ENCODE assay signal across 17 mouse cellular contexts in genomic region chr4:46028224-46028623, GRCm38 (mm10). TPM values are rescaled to one million over a fixed set of nuclear protein-coding genes. Genes with fewer than 3 reads are reported as not detected.
DNase-seq lines count a peak whose midpoint lies in the region; ATAC-seq and TF ChIP-seq lines count a peak whose summit lies in the region.
"Had no signal": no experiment of that assay in that cellular context is flagged by ENCODE, and none has a peak within 500 bp of the region (broad histone marks: within the 10 kb centered on the region; RNA-seq: fewer than 3 reads in every experiment).

No protein-coding gene starts in this region.

- no peak for ATAC-seq in heart, embryonic 13.5 days (ENCODE audit: extremely low read depth, insufficient number of reproducible peaks, low FRiP score, low TSS enrichment)
- ATAC-seq: forebrain, embryonic 15.5 days; intestine, embryonic 15.5 days; midbrain, embryonic 13.5 days; Patski had no signal

- WGBS in heart, adult 2 months = 46% methylated on average over 6 of the region's 6 CpGs
- WGBS in heart, embryonic 13.5 days = 58% methylated on average over 6 of the region's 6 CpGs

- H3K36me3 ChIP-seq in heart, adult 2 months (ENCODE audit: control insufficient read depth, insufficient read depth, low read length) = peaks cover 2% of the 10 kb centered on the region; the same call in 1 of the 2 replicates
- no peaks in the 10 kb centered on the region; the same call in 1 of the 2 replicates for H3K36me3 ChIP-seq in heart, embryonic 13.5 days
- H3K36me3 ChIP-seq: forebrain, embryonic 15.5 days; intestine, embryonic 15.5 days; liver, embryonic 13.5 days; neural tube, embryonic 13.5 days had no signal

- peak; percentile 52 to 55 for DNase-seq in heart, adult 2 months
- no peak for DNase-seq in heart, postnatal 25 days (ENCODE audit: low spot score)
- DNase-seq in kidney, postnatal 4 days = peak; percentile 31 to 41
- DNase-seq in kidney, adult 11 months = no peak
- DNase-seq in heart, postnatal 36 days = peak; percentile 39 to 41
- no peak for DNase-seq in cerebellum, postnatal 36 days
- DNase-seq: adrenal gland, adult 8-10 months; cerebellum, adult 9-10 months; liver, embryonic 13.5 days; thymus, postnatal 14 days had no signal

- no peak for TF ChIP-seq EP300 in heart, adult 2 months (IDR thresholded peaks at IDR 0.05; ENCODE audit: insufficient read depth, low read depth, low read length)

- TF ChIP-seq POLR2A in heart, adult 2 months (IDR thresholded peaks at IDR 0.05; ENCODE audit: insufficient read depth, low read depth, low read length) = no peak

- TF ChIP-seq CTCF in heart, adult 2 months (IDR thresholded peaks at IDR 0.05) = no peak

- peaks cover 5% of the 10 kb centered on the region for H3K4me1 ChIP-seq in heart, adult 2 months (ENCODE audit: control insufficient read depth, insufficient read depth, low read length)
- H3K4me1 ChIP-seq in heart, embryonic 13.5 days = peaks cover 30% of the 10 kb centered on the region
- H3K4me1 ChIP-seq: forebrain, embryonic 15.5 days; hindbrain, embryonic 15.5 days; intestine, embryonic 15.5 days; midbrain, embryonic 13.5 days had no signal

- H3K9ac ChIP-seq in heart, adult 2 months (ENCODE audit: low read depth, low read length) = no peak overlapping the region
- H3K9ac ChIP-seq in heart, embryonic 13.5 days = no peak overlapping the region
- H3K9ac ChIP-seq: forebrain, embryonic 15.5 days; hindbrain, embryonic 15.5 days; intestine, embryonic 15.5 days; liver, embryonic 13.5 days; midbrain, embryonic 13.5 days; neural tube, embryonic 13.5 days had no signal

- intact Hi-C loops in heart, adult 2 months (cut with DNase I) = loop anchor here (5.0 kb wide), 1 partner anchor 56 kb away; no protein-coding TSS in a partner anchor
- intact Hi-C loops in heart, postnatal 25 days (cut with DNase I) = loop anchor here (5.0 kb wide), 2 partner anchors 56 to 99 kb away; no protein-coding TSS in a partner anchor
- intact Hi-C loops in heart, postnatal 36 days (cut with DNase I) = loop anchor here (5.0 kb wide), 1 partner anchor 56 kb away; no protein-coding TSS in a partner anchor

- H3K79me2 ChIP-seq in heart, adult 2 months (replicated peaks; ENCODE audit: control insufficient read depth, insufficient read depth, low read length) = no peaks in the 10 kb centered on the region

- H3K9me3 ChIP-seq in heart, embryonic 13.5 days = no peaks in the 10 kb centered on the region
- H3K9me3 ChIP-seq: forebrain, embryonic 15.5 days; hindbrain, embryonic 15.5 days; intestine, embryonic 15.5 days; liver, embryonic 13.5 days; midbrain, embryonic 13.5 days; neural tube, embryonic 13.5 days had no signal

- H3K4me3 ChIP-seq in heart, adult 2 months = no peak overlapping the region
- H3K4me3 ChIP-seq in heart, embryonic 13.5 days = no peak overlapping the region
- H3K4me3 ChIP-seq: forebrain, embryonic 15.5 days; hindbrain, embryonic 15.5 days; intestine, embryonic 15.5 days; liver, embryonic 13.5 days; midbrain, embryonic 13.5 days; neural tube, embryonic 13.5 days had no signal

- H3K4me2 ChIP-seq in heart, embryonic 13.5 days = no peak overlapping the region
- H3K4me2 ChIP-seq: forebrain, embryonic 15.5 days; hindbrain, embryonic 15.5 days; intestine, embryonic 15.5 days; liver, embryonic 13.5 days; midbrain, embryonic 13.5 days; neural tube, embryonic 13.5 days had no signal

- H3K27me3 ChIP-seq in heart, adult 2 months (ENCODE audit: control insufficient read depth, insufficient read depth, low read length) = no peaks in the 10 kb centered on the region
- H3K27me3 ChIP-seq in heart, embryonic 13.5 days (replicated peaks) = no peaks in the 10 kb centered on the region
- H3K27me3 ChIP-seq: forebrain, embryonic 15.5 days; hindbrain, embryonic 15.5 days; intestine, embryonic 15.5 days; liver, embryonic 13.5 days; midbrain, embryonic 13.5 days; neural tube, embryonic 13.5 days; Patski had no signal

- peak overlapping the region; percentile 7; the same call in 1 of the 2 replicates for H3K27ac ChIP-seq in heart, adult 2 months
- H3K27ac ChIP-seq in heart, embryonic 13.5 days (replicated peaks) = peak overlapping the region; percentile 39; the same call in 1 of the 2 replicates
- H3K27ac ChIP-seq: forebrain, embryonic 15.5 days; hindbrain, embryonic 15.5 days; intestine, embryonic 15.5 days; liver, embryonic 13.5 days; midbrain, embryonic 13.5 days had no signal

RNA-seq across cellular contexts. Expression of gene Tmod1, which starts 10.5 kb away (rescaled TPM):
- 100 to 1,000 TPM; 250 to 264 TPM for total RNA-seq in heart, adult 2 months (2021)
- 142 and 220 TPM in 2 replicates for polyA plus RNA-seq in heart, adult 2 months (2012; rRNA removed)
- 100 to 1,000 TPM; 279 to 317 TPM for total RNA-seq in heart, postnatal 25 days (2021)
- polyA plus RNA-seq in heart, embryonic 13.5 days (2015; fragmentation: Nextera tagmentation; extraction: Ambion mirVana) = 171 and 182 TPM in 2 replicates
- 100 to 1,000 TPM; 272 to 278 TPM for total RNA-seq in heart, postnatal 36 days (2021)

Comparison
In these comparisons a context has a peak if more than half of its experiments do, and no peak if none do; other contexts are left out.
1. DNase-seq: peak in heart, adult 2 months (2 of 2), kidney, postnatal 4 days (2 of 2) and heart, postnatal 36 days (2 of 2); none in heart, postnatal 25 days (single experiment), kidney, adult 11 months (single experiment) and cerebellum, postnatal 36 days (0 of 2).